Mouse (Mus musculus): ENCODE results near the gene Tmem26.

Gene Tmem26

GRCm38 (mm10) chr10:68750921-68751320 is 27.5 kb downstream of the Tmem26 start:
- no peak for DNase-seq (ENCODE audit: low spot score)

- no peak for DNase-seq (ENCODE audit: low spot score)
These were observed 35.8 kb downstream of the Tmem26 start for GRCm38 (mm10) chr10:68759238-68759637.

GRCm38 (mm10) chr10:68759789-68760188 is 36.3 kb downstream of the Tmem26 start:
- no peak for DNase-seq (ENCODE audit: low spot score)

GRCm38 (mm10) chr10:68781067-68781868 is 57.8 kb downstream of the Tmem26 start:
- DNase-seq (ENCODE audit: low spot score): no peak

- no peak for DNase-seq (ENCODE audit: low spot score)
These were observed 59.3 kb downstream of the Tmem26 start for GRCm38 (mm10) chr10:68782724-68783123.

GRCm38 (mm10) chr10:68783856-68784255 is 60.4 kb downstream of the Tmem26 start:
- DNase-seq (ENCODE audit: low spot score): no peak

GRCm38 (mm10) chr10:68784463-68784862 is 61.0 kb downstream of the Tmem26 start:
- no peak for DNase-seq (ENCODE audit: low spot score)

GRCm38 (mm10) chr10:68795466-68795865 is 72.0 kb downstream of the Tmem26 start:
- DNase-seq (ENCODE audit: low spot score): peak; percentile 3

GRCm38 (mm10) chr10:68799883-68800282 is 76.4 kb downstream of the Tmem26 start:
- no peak for DNase-seq (ENCODE audit: low spot score)

- DNase-seq (ENCODE audit: low spot score): no peak
These were observed 76.9 kb downstream of the Tmem26 start for GRCm38 (mm10) chr10:68800339-68800738.

GRCm38 (mm10) chr10:68806328-68806727 is 82.9 kb downstream of the Tmem26 start:
- DNase-seq (ENCODE audit: low spot score): no peak

GRCm38 (mm10) chr10:68810958-68811357 is 87.5 kb downstream of the Tmem26 start:
- no peak for DNase-seq (ENCODE audit: low spot score)

- no peak for DNase-seq (ENCODE audit: low spot score)
These were observed 89.3 kb downstream of the Tmem26 start for GRCm38 (mm10) chr10:68812699-68813098.

- DNase-seq (ENCODE audit: low spot score): no peak
These were observed 93.8 kb downstream of the Tmem26 start for GRCm38 (mm10) chr10:68817281-68817680.

GRCm38 (mm10) chr10:68818065-68818759 is 94.8 kb downstream of the Tmem26 start:
- DNase-seq (ENCODE audit: low spot score): no peak

GRCm38 (mm10) chr10:68824519-68824918 is 101.1 kb downstream of the Tmem26 start:
- DNase-seq (ENCODE audit: low spot score): no peak
